Mouse (Mus musculus): Measurements from ENCODE around the gene Zfp280d. TPM values are rescaled to one million over a fixed set of nuclear protein-coding genes. Genes with fewer than 3 reads are reported as not detected.

The Zfp280d gene
- 55.8 TPM for polyA plus RNA-seq (2014; fragmentation: Illumina TruSeq; extraction: RNeasy Lipid Tissue Mini Kit (QIAGEN cat#74804); ENCODE audit: low read depth, low replicate concordance)

DNA sequence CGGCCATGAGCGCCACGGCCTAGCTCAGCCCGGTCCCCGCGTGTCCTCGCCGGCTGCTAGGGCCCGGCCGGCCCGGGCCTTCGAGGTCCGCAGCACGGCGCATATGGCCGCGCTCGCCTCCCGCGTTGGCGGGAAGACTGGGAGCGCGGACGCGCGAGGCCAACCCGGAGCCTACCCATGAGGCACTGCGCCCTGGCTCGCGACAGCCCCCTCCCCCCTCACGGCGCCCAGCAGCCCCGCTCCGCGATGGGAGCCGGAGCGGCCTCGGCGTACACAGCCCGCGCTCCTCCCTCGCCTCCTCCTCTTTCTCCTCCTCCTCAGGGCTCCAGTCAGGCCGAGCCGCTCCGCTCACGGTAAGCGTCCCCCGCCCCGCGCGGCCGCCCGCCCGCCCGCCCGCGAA, at the start of gene Zfp280d:
Zfp280d (plus strand) TSS at position 184 of the 400 bp plus-strand sequence.

Other genes with a start within 250 kb of the Zfp280d start
- gene Tcf12, start 163.0 kb upstream of the Zfp280d start, polyA plus RNA-seq (2014; fragmentation: Illumina TruSeq; extraction: RNeasy Lipid Tissue Mini Kit (QIAGEN cat#74804); ENCODE audit: low read depth, low replicate concordance): 57.6 TPM
- gene Mns1, start 163.2 kb downstream of the Zfp280d start, polyA plus RNA-seq (2014; fragmentation: Illumina TruSeq; extraction: RNeasy Lipid Tissue Mini Kit (QIAGEN cat#74804); ENCODE audit: low read depth, low replicate concordance): 0.24 TPM
- 17.6 TPM for gene Tex9, start 217.4 kb downstream of the Zfp280d start, polyA plus RNA-seq (2014; fragmentation: Illumina TruSeq; extraction: RNeasy Lipid Tissue Mini Kit (QIAGEN cat#74804); ENCODE audit: low read depth, low replicate concordance)